Mouse (Mus musculus) urinary bladder, postnatal 0 days (tissue): ENCODE results near the gene Olfr1031. TPM values are rescaled to one million over a fixed set of nuclear protein-coding genes. Genes with fewer than 3 reads are reported as not detected.

ENCODE experiments used
- polyA plus RNA-seq: library from polyadenylated mRNA; unstranded; fragments of >200 nt; fragmentation: Nextera tagmentation; extraction: Ambion mirVana; gene quantifications from 2 replicates; pipeline ENCODE4 v1.2.1, GENCODE M21; 2015

The Olfr1031 gene
- not detected in 2 replicates for polyA plus RNA-seq

GRCm38 (mm10) chr2:85990004-85990403, at the start of gene Olfr1031:
Olfr1031 (plus strand) TSS chr2:85990304.

GRCm38 (mm10) chr2:85950137-85950536, 40.0 kb upstream of the Olfr1031 start, which contains the start of gene Olfr1028:
Olfr1028 (plus strand) TSS chr2:85950437.

GRCm38 (mm10) chr2:85973595-85973994, 16.5 kb upstream of the Olfr1031 start, which contains the start of gene Olfr1029:
Olfr1029 (plus strand) TSS chr2:85973895.

GRCm38 (mm10) chr2:85978976-85979375, 11.1 kb upstream of the Olfr1031 start, which contains the start of gene Olfr1030:
Olfr1030 (plus strand) TSS chr2:85979276.

GRCm38 (mm10) chr2:86005240-86005639, 15.1 kb downstream of the Olfr1031 start, which contains the start of gene Olfr1032:
Olfr1032 (plus strand) TSS chr2:86005540.

GRCm38 (mm10) chr2:86020406-86020805, 30.3 kb downstream of the Olfr1031 start, which contains the start of gene Olfr1033:
Olfr1033 (plus strand) TSS chr2:86020633.

Other genes with a start within 250 kb of the Olfr1031 start
- not detected in 2 replicates for gene Olfr1012, start 227.5 kb upstream of the Olfr1031 start, polyA plus RNA-seq
- gene Olfr1013, start 223.2 kb upstream of the Olfr1031 start, polyA plus RNA-seq, result not detected in 2 replicates
- not detected in 2 replicates for gene Olfr1014, start 217.6 kb upstream of the Olfr1031 start, polyA plus RNA-seq
- not detected in 2 replicates for gene Olfr1015, start 208.3 kb upstream of the Olfr1031 start, polyA plus RNA-seq
- gene Olfr1016, start 187.8 kb upstream of the Olfr1031 start, polyA plus RNA-seq, result not detected in 2 replicates
- not detected in 2 replicates for gene Olfr1018, start 171.8 kb upstream of the Olfr1031 start, polyA plus RNA-seq
- not detected in 2 replicates for gene Olfr1019, start 144.8 kb upstream of the Olfr1031 start, polyA plus RNA-seq
- gene Olfr1020, start 143.3 kb upstream of the Olfr1031 start, polyA plus RNA-seq, result not detected in 2 replicates
- gene Olfr1022, start 121.7 kb upstream of the Olfr1031 start, polyA plus RNA-seq, result not detected in 2 replicates
- gene Olfr1023, start 104.7 kb upstream of the Olfr1031 start, polyA plus RNA-seq, result not detected in 2 replicates
- gene Olfr1024, start 85.3 kb upstream of the Olfr1031 start, polyA plus RNA-seq, result not detected in 2 replicates
- not detected in 2 replicates for gene Olfr1025-ps1, start 75.1 kb upstream of the Olfr1031 start, polyA plus RNA-seq
- gene Olfr1026, start 68.7 kb upstream of the Olfr1031 start, polyA plus RNA-seq, result not detected in 2 replicates
- not detected in 2 replicates for gene Olfr1028, start 39.9 kb upstream of the Olfr1031 start, polyA plus RNA-seq
- gene Olfr1029, start 16.4 kb upstream of the Olfr1031 start, polyA plus RNA-seq, result not detected in 2 replicates
- not detected in 2 replicates for gene Olfr1030, start 11.0 kb upstream of the Olfr1031 start, polyA plus RNA-seq
- gene Olfr1032, start 15.2 kb downstream of the Olfr1031 start, polyA plus RNA-seq, result not detected in 2 replicates
- 41.0 TPM in 2 replicates for gene Olfr1033, start 30.3 kb downstream of the Olfr1031 start, polyA plus RNA-seq
- gene Olfr1034, start 55.6 kb downstream of the Olfr1031 start, polyA plus RNA-seq, result 0.07 TPM in 2 replicates
- not detected in 2 replicates for gene Olfr1036, start 83.7 kb downstream of the Olfr1031 start, polyA plus RNA-seq
- not detected in 2 replicates for gene Olfr1037, start 97.1 kb downstream of the Olfr1031 start, polyA plus RNA-seq
- not detected in 2 replicates for gene Olfr1039, start 145.6 kb downstream of the Olfr1031 start, polyA plus RNA-seq
- gene Olfr1040, start 156.4 kb downstream of the Olfr1031 start, polyA plus RNA-seq, result not detected in 2 replicates
- not detected in 2 replicates for gene Olfr1042, start 171.5 kb downstream of the Olfr1031 start, polyA plus RNA-seq
- gene Olfr1043, start 177.2 kb downstream of the Olfr1031 start, polyA plus RNA-seq, result not detected in 2 replicates
- not detected in 2 replicates for gene Olfr1044, start 187.5 kb downstream of the Olfr1031 start, polyA plus RNA-seq
- not detected in 2 replicates for gene Olfr52, start 195.4 kb downstream of the Olfr1031 start, polyA plus RNA-seq
- gene Olfr1045, start 212.7 kb downstream of the Olfr1031 start, polyA plus RNA-seq, result not detected in 2 replicates
- not detected in 2 replicates for gene Olfr1046, start 229.0 kb downstream of the Olfr1031 start, polyA plus RNA-seq
- not detected in 2 replicates for gene Olfr1047, start 241.1 kb downstream of the Olfr1031 start, polyA plus RNA-seq
- not detected in 2 replicates for gene Olfr1048, start 250.0 kb downstream of the Olfr1031 start, polyA plus RNA-seq